Mouse (Mus musculus) neutrophil, adult 5-6 weeks (primary cell): ENCODE results near the gene Alg12. TPM values are rescaled to one million over a fixed set of nuclear protein-coding genes. Genes with fewer than 3 reads are reported as not detected.
A peak's percentile ranks its signal among the peaks of the same experiment; 100 is the strongest.

Source experiments
- ATAC-seq: fragments of 151-379, 151-347 bp; 2 replicates; pipeline ENCODE4 v1.8.0; 2017; ENCODE audit warnings: mild to moderate bottlenecking, moderate TSS enrichment; ENCODE audit not compliant: insufficient number of reproducible peaks, poor library complexity, low FRiP score, severe bottlenecking; ENCODE audit errors: extremely low read depth
- total RNA-seq: library from RNA; stranded (forward); fragments of 200-1000 nt; gene quantifications from 2 replicates; pipeline ENCODE4 v1.2.3, GENCODE M21; 2017

Alg12 gene
- total RNA-seq, 1 experiment from 2014 or later = 9.1 TPM

- no peak for ATAC-seq
These were observed 37.5 kb upstream of the Alg12 start for GRCm38 (mm10) chr15:88856613-88857012.

- no peak for ATAC-seq
These were observed 36.8 kb upstream of the Alg12 start for GRCm38 (mm10) chr15:88855896-88856417.

GRCm38 (mm10) chr15:88854969-88855830 lies 36.1 kb upstream of the Alg12 start:
- no peak for ATAC-seq

GRCm38 (mm10) chr15:88854119-88854968 lies 35.2 kb upstream of the Alg12 start:
- no peak for ATAC-seq

- ATAC-seq = no peak
These were observed 34.0 kb upstream of the Alg12 start for GRCm38 (mm10) chr15:88853106-88853505.

GRCm38 (mm10) chr15:88851507-88852149 lies 32.5 kb upstream of the Alg12 start:
- 0 out of 2 replicates have a peak, but pooled peaks have one; percentile 6 for ATAC-seq

GRCm38 (mm10) chr15:88851076-88851475 lies 32.0 kb upstream of the Alg12 start:
- no peak for ATAC-seq

GRCm38 (mm10) chr15:88850146-88850826 lies 31.2 kb upstream of the Alg12 start:
- no peak for ATAC-seq

GRCm38 (mm10) chr15:88849621-88850020 lies 30.5 kb upstream of the Alg12 start:
- no peak for ATAC-seq

- ATAC-seq = no peak
These were observed 29.5 kb upstream of the Alg12 start for GRCm38 (mm10) chr15:88848661-88849060.

- no peak for ATAC-seq
These were observed 25.8 kb upstream of the Alg12 start for GRCm38 (mm10) chr15:88844966-88845365.

GRCm38 (mm10) chr15:88843486-88844097 lies 24.5 kb upstream of the Alg12 start:
- ATAC-seq = no peak

GRCm38 (mm10) chr15:88842300-88842673 lies 23.2 kb upstream of the Alg12 start:
- ATAC-seq = no peak

- no peak for ATAC-seq
These were observed 22.6 kb upstream of the Alg12 start for GRCm38 (mm10) chr15:88841580-88842299.

GRCm38 (mm10) chr15:88841160-88841559 lies 22.0 kb upstream of the Alg12 start:
- ATAC-seq = no peak

- no peak for ATAC-seq
These were observed 21.0 kb upstream of the Alg12 start for GRCm38 (mm10) chr15:88840126-88840525.

GRCm38 (mm10) chr15:88839271-88839670 lies 20.2 kb upstream of the Alg12 start:
- no peak for ATAC-seq

GRCm38 (mm10) chr15:88837977-88838376 lies 18.9 kb upstream of the Alg12 start:
- no peak for ATAC-seq
